Mouse (Mus musculus) testis, adult 2 months (tissue): ENCODE results near the gene Mtfp1. TPM values are rescaled to one million over a fixed set of nuclear protein-coding genes. Genes with fewer than 3 reads are reported as not detected.
"Not testable (repeated sequence)": the region's sequence is repeated elsewhere in the genome, so short reads cannot be mapped to it uniquely, and the experiment has no call there.

ENCODE experiments used
- H3K27ac ChIP-seq: fragments of 200-500 bp; 2 replicates; pipeline ENCODE4 v1.5.1; 2012; ENCODE audit warnings: low read depth, low read length; ENCODE audit not compliant: control insufficient read depth, insufficient read depth
- H3K27me3 ChIP-seq: fragments of 200-500 bp; 2 replicates; pipeline ENCODE4 v1.6.1; 2012; ENCODE audit warnings: mild to moderate bottlenecking, low read length, moderate library complexity; ENCODE audit not compliant: control insufficient read depth, insufficient read depth
- H3K36me3 ChIP-seq: fragments of 200-500 bp; 2 replicates; pipeline ENCODE4 v1.6.1; 2012; ENCODE audit warnings: mild to moderate bottlenecking, low read length; ENCODE audit not compliant: control insufficient read depth, insufficient read depth
- H3K4me1 ChIP-seq: fragments of 200-500 bp; 2 replicates; pipeline ENCODE4 v1.6.1; 2012; ENCODE audit warnings: low read length; ENCODE audit not compliant: control insufficient read depth, insufficient read depth
- H3K4me3 ChIP-seq: fragments of 200-500 bp; 2 replicates; pipeline ENCODE4 v1.5.1; 2012; ENCODE audit warnings: low read depth, mild to moderate bottlenecking, low read length, moderate library complexity, mixed read lengths; ENCODE audit not compliant: control insufficient read depth
- CTCF ChIP-seq: fragments of 200-500 bp; IDR thresholded peaks from 2 replicates; pipeline ENCODE4 v1.5.1; 2012; ENCODE audit warnings: low read depth, mild to moderate bottlenecking, inconsistent platforms, low read length, moderate library complexity; ENCODE audit not compliant: control insufficient read depth, insufficient read depth, insufficient replicate concordance
- POLR2A ChIP-seq: fragments of 200-500 bp; IDR thresholded peaks from 2 replicates; pipeline ENCODE4 v1.6.1; 2012; ENCODE audit warnings: low read depth, mild to moderate bottlenecking, inconsistent platforms, low read length, moderate library complexity; ENCODE audit not compliant: control insufficient read depth
- polyA plus RNA-seq: library from polyadenylated mRNA; depleted of rRNA; stranded (reverse); fragments of >200 nt; gene quantifications from 2 replicates; pipeline ENCODE4 v1.2.3, GENCODE M21; 2012

Gene Mtfp1
- polyA plus RNA-seq, 1 experiment, result 9.0 TPM

- no peak overlapping the region for H3K4me3 ChIP-seq
- H3K4me1 ChIP-seq, result no peaks in the 10 kb centered on the region
- no peak overlapping the region for H3K27ac ChIP-seq
- H3K36me3 ChIP-seq, result no peaks in the 10 kb centered on the region
- H3K27me3 ChIP-seq, result no peaks in the 10 kb centered on the region
- TF ChIP-seq POLR2A (no peak), CTCF (no peak)
Observed at GRCm38 (mm10) chr11:4112861-4113260, 17.6 kb upstream of the Mtfp1 start.

GRCm38 (mm10) chr11:4112033-4112432, 16.8 kb upstream of the Mtfp1 start:
- Histone ChIP-seq H3K27me3 (no peaks in the 10 kb centered on the region), H3K27ac (no peak overlapping the region), H3K4me1 (no peaks in the 10 kb centered on the region), H3K36me3 (no peaks in the 10 kb centered on the region), H3K4me3 (no peak overlapping the region)
- no peak for TF ChIP-seq CTCF
- TF ChIP-seq POLR2A, result no peak

GRCm38 (mm10) chr11:4108691-4109090, 13.4 kb upstream of the Mtfp1 start:
- H3K27me3 ChIP-seq, result no peaks in the 10 kb centered on the region
- no peaks in the 10 kb centered on the region for H3K4me1 ChIP-seq
- no peak for TF ChIP-seq CTCF
- TF ChIP-seq POLR2A, result no peak
- H3K4me3 ChIP-seq, result no peak overlapping the region
- H3K27ac ChIP-seq, result no peak overlapping the region
- no peaks in the 10 kb centered on the region for H3K36me3 ChIP-seq

GRCm38 (mm10) chr11:4107901-4108300, 12.7 kb upstream of the Mtfp1 start:
- H3K27me3 ChIP-seq, H3K4me3 ChIP-seq, H3K27ac ChIP-seq, H3K36me3 ChIP-seq, H3K4me1 ChIP-seq: not testable (repeated sequence)

- no peak for TF ChIP-seq POLR2A
- TF ChIP-seq CTCF, result no peak
- H3K27me3 ChIP-seq, result no peaks in the 10 kb centered on the region
- H3K36me3 ChIP-seq, result no peaks in the 10 kb centered on the region
- no peak overlapping the region for H3K4me3 ChIP-seq
- no peak overlapping the region for H3K27ac ChIP-seq
- H3K4me1 ChIP-seq, result no peaks in the 10 kb centered on the region
Observed at GRCm38 (mm10) chr11:4105444-4105843, 10.2 kb upstream of the Mtfp1 start.

GRCm38 (mm10) chr11:4104989-4105388, 9.7 kb upstream of the Mtfp1 start:
- no peak for TF ChIP-seq POLR2A
- TF ChIP-seq CTCF, result no peak
- Histone ChIP-seq H3K4me3 (no peak overlapping the region), H3K4me1 (no peaks in the 10 kb centered on the region), H3K36me3 (no peaks in the 10 kb centered on the region), H3K27ac (no peak overlapping the region), H3K27me3 (no peaks in the 10 kb centered on the region)

- peaks cover 2% of the 10 kb centered on the region; the same call in 1 of the 2 replicates for H3K4me1 ChIP-seq
- no peak for TF ChIP-seq CTCF
- no peak for TF ChIP-seq POLR2A
- no peak overlapping the region for H3K4me3 ChIP-seq
- no peaks in the 10 kb centered on the region for H3K36me3 ChIP-seq
- H3K27ac ChIP-seq, result no peak overlapping the region
- no peaks in the 10 kb centered on the region for H3K27me3 ChIP-seq
Observed at GRCm38 (mm10) chr11:4103522-4103921, 8.3 kb upstream of the Mtfp1 start.

- no peak overlapping the region for H3K4me3 ChIP-seq
- no peaks in the 10 kb centered on the region for H3K27me3 ChIP-seq
- peaks cover 14% of the 10 kb centered on the region for H3K4me1 ChIP-seq
- no peak overlapping the region for H3K27ac ChIP-seq
- TF ChIP-seq POLR2A (no peak), CTCF (no peak)
- H3K36me3 ChIP-seq, result no peaks in the 10 kb centered on the region
Observed at GRCm38 (mm10) chr11:4101851-4102250, 6.6 kb upstream of the Mtfp1 start.
